Mouse (Mus musculus) cerebral cortex, adult 2 months (tissue): ENCODE data around the gene C1rl.

Experiments
- WGBS: fragments of 180-500 bp; shearing (Covaris S2); methylation state at CpG from one replicate; pipeline ENCODE4 v1.1.7; 2018; 5-methylcytosine and 5-hydroxymethylcytosine counted together

Gene C1rl

GRCm38 (mm10) chr6:124502021-124502420 is 9.1 kb downstream of the C1rl start:
- WGBS = 88% methylated on average over 5 of the region's 5 CpGs

DNA sequence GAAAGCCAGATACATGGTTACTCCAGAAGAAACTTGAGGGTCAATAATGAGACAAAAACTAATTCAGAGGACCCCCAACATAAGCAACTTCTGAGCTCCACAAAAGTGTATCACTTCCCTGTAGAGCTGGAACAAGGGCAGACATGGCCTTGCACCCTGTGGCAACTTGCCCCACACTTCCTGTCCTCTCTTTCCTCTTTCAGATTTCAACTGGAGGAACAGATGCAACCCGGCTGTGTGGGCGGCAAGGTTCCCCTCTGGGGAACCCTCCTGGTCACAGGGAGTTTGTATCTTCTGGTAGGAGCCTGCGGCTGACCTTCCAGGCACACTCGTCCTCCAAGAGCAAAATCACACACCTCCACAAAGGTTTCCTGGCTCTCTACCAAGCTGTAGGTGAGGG is 12.1 kb downstream of the C1rl start:
- WGBS = 64% methylated on average over 4 of the region's 4 CpGs

DNA sequence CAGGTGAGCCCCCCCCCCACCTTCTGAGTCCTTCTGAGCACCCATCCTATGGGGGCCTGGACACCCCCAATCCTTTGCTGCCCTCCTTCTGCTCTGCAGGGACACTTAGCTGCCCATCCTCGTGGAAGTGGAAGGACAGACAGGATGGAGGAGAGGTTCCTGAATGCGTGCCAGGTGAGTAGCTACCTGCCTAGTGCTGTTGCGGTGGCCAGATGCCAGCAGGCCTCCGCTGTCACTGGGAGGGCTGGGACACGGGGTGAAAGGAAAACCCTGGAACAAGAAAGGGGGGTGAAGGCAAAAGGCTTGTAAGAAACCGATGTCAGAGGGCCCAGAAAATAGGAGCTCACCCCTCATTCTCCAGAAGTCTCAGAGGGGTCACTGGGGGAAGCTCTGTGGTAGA is 14.1 kb downstream of the C1rl start:
- WGBS = 81% methylated on average over 6 of the region's 6 CpGs

- WGBS = 53% methylated on average over 10 of the region's 10 CpGs
These were observed 15.4 kb downstream of the C1rl start for GRCm38 (mm10) chr6:124508292-124508691.

DNA sequence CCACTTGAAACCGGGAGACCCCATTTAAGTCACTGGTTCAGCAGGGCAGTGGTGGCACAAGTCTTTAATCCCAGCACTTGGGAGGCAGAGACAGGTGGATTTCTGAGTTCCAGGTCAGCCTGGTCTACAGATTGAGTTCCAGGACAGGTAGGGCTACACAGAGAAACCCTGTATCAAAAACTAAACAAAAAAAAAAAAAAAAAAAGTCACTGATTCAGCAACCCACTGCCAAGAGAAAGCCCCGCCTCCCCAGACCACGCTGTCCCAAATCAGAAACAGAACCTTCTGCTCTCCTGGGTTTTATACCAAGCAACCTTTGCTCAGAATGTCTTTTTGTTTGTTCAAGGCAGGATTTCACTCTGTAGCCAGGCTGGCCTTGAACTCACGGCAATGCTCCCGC is 16.3 kb downstream of the C1rl start:
- WGBS = 87% methylated on average over 5 of the region's 5 CpGs

GRCm38 (mm10) chr6:124511936-124512335 is 19.0 kb downstream of the C1rl start:
- WGBS = 65% methylated on average over 6 of the region's 6 CpGs

DNA sequence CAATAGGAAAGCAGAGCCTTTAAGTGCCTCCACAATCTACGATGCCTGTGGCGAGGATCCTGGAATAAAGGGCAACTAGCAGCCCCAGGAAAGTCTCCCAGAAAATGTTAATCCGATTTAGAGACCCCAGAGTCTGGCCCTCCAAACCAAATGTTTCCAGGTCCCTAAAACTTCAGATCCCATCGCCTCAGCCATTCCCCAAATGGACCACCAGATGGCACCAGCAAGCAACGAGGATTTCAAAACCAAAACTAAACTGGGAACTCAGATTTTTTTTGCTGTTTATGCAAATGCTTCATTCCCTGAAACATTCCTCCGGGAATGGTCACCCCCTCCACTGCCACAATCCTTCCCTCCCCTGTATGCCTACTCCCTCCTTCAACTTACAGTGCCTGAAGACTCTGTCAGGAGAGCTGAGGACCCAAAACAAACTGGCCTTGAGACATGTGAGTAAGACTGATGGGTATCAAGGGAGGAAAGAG is 19.5 kb downstream of the C1rl start, which contains the start of gene C1ra:
C1ra (plus strand) TSS at position 51 of the 482 bp plus-strand sequence.
- WGBS = 3% methylated on average over 6 of the region's 6 CpGs

DNA sequence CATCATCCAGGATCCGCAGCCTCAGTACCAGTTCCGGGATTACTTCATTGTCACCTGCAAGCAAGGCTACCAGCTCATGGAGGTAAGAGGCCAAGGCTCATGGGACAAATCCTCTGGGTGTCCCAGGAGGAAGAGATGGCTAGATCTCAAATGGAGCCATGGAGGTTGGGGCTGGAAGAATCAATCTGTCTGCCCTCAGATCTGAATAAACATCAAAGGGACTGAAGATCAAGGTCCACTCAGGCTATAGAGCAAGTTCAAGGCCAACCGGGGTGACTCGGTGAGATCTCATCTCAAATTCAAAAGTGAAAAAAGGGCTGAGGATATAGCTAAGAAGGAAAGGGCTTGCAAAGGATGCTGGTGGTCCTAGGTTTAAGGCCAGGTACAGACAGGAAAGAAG is 24.8 kb downstream of the C1rl start:
- WGBS = 83% methylated on average over 4 of the region's 4 CpGs

GRCm38 (mm10) chr6:124522082-124522481 is 29.2 kb downstream of the C1rl start:
- 38% methylated on average over 7 of the region's 7 CpGs for WGBS

- 82% methylated on average over 3 of the region's 3 CpGs for WGBS
These were observed 35.0 kb downstream of the C1rl start for GRCm38 (mm10) chr6:124527881-124528280.

DNA sequence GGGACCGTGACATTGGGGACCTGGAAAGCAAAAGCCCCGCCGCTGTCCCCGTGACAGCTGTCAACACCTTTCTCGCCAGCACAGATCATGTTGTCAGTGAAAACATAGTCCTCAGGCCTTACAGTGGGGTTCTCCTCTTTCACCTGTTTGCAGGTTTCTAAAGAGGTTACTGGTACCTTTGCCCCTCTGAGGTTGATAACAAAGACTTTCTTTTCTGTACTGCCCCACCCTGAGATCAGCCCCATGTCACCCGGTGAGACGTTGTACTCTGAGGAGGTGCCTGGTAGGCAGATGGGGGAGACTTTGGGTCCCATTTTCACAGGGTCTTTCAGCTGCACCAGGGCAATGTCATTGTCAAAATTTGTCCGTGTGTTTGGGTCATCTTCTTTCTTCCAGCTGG is 38.2 kb downstream of the C1rl start:
- 91% methylated on average over 8 of the region's 8 CpGs for WGBS

- 69% methylated on average over 8 of the region's 8 CpGs for WGBS
These were observed 43.4 kb downstream of the C1rl start for GRCm38 (mm10) chr6:124536125-124536829.

DNA sequence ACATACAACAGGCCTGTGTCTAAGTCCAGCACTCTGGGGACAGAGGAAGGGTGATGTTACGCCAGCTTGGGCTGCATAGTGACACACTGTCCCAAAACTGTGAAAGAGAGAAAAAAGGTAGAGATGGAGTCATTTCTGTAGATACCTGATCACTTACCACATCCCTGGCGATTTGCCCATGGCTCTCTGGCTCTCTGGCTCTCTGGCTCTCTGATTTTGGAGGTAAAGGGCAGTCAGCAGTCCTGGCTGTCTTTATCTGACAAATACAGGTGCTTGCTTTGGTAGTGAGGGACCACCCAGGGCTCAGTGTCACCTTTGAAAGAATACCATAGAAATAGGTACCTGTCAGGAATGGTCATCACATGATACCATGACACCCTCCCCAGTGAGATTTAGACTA is 48.3 kb downstream of the C1rl start:
- 80% methylated on average over 2 of the region's 2 CpGs for WGBS

DNA sequence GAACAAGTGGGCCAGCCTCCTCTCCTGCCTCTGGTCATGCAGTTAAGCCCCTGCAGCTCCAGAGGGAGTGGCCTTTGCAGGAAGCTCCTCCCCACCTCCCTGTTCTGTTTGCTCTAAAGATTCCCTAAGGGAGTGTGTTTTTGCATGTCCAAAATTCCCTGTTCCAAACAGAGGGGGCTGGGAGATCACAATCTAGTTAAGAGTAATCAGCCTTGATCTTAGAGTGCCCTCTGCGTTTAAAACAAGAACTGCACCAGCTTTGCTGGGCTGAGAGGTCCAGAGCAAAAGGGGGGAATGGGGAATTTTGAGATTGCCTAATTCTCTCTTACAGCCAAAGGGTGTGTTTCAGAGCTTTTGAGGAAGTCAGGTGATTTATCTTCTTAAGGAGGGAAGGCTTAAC is 49.4 kb downstream of the C1rl start, which contains the start of gene C1s1:
C1s1 (minus strand) TSS at position 76 of the 400 bp plus-strand sequence.
- 0% methylated on average over 1 of the region's 1 CpGs for WGBS

- WGBS = 87% methylated on average over 6 of the region's 6 CpGs
These were observed 51.6 kb downstream of the C1rl start for GRCm38 (mm10) chr6:124544466-124544865.

- 76% methylated on average over 2 of the region's 2 CpGs for WGBS
These were observed 52.5 kb downstream of the C1rl start for GRCm38 (mm10) chr6:124545425-124545824.

DNA sequence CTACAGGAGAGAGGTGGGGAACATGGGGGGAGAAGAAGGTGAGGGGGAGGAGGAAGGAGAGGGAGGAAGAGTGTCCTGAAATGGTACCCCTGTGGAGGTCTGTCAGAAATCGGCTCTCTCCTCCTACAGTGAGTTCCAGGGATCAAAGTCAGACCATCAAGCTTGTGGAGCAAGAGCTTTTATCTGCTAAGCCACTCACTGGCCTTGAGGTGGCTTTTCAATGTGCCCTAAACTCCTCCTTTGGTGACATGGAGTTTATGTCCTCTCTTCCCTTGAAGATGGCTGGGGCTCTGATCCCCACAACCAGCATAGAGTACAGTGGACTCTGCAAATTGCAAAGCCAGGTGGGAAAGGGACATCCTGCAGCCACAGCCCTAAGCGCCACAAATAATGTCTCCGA is 55.1 kb downstream of the C1rl start:
- 92% methylated on average over 3 of the region's 3 CpGs for WGBS

DNA sequence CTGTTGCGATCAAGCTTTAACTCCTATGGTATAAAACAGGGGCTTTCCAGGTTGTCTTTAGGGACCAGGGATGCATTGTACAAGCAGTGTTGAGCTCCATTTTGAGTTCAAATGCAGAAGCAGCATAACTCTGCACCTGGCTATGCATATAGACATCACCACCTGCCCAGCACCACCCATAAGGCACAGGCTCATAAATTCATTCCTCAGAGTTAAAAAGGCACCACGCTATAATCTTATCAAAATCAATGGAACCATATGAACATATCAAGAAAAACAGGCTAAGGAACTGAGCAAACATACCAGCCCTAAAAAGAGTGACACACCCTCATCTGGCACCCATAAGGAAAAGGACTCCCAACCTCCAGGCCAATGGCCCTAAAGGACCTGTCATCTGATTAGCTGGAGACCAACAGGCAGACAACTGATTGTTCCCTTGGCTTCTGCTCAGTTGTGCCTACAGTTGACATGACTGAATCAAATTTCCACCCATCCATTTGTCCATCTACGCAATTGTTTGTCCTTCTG is 56.2 kb downstream of the C1rl start:
- 88% methylated on average over 3 of the region's 3 CpGs for WGBS

DNA sequence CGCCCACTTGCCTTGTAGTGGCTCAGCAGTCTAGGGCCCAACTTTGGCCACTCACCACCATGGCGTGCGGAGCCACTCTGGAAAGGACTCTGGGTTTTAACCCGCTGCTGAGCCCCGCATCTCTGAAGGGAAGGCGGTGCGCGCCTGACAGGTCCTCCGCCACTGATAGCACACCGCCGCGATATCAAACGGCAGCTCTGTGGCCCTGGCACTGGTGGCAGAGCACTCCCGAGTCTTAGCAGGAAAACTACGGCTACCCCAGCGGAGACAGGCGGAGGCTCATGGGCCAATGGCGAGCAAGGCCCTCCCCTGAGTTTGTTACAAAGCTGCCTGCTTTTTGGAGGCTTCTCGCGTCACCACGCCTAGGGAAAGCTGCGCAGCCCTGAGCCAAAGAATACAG is 59.9 kb downstream of the C1rl start:
- WGBS = 74% methylated on average over 22 of the region's 22 CpGs

DNA sequence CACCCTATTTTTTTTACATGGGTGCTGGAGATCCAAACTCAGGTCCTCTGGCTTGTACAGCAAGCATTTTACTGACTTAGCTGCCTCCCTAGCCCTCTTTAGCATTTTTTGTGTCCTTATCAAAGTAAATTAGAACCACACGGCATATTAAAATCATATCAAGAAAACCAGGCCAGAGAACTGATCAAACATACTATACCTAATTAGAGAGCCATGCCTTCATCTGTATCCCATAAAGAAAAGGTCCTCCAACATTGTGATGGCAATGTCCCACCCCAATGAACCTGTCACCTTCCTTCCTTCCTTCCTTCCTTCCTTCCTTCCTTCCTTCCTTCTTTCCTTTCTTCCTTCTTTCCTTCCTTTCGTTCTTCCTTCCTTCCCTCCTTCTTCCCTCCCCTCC is 63.0 kb downstream of the C1rl start:
- whole genome bisulfite sequencing = 76% methylated on average over 2 of the region's 2 CpGs
